Mouse (Mus musculus) limb, embryonic 14.5 days (tissue): ENCODE results near the gene Pex16. TPM values are rescaled to one million over a fixed set of nuclear protein-coding genes. Genes with fewer than 3 reads are reported as not detected.

Experiments used
- ATAC-seq: fragments of 200-750 bp; cut with Nextera tagmentation; 2 replicates; pipeline ENCODE4 v1.8.0; 2017; ENCODE audit warnings: low read depth, moderate number of reproducible peaks, moderate TSS enrichment; ENCODE audit not compliant: low FRiP score
- DNase-seq: peaks from one replicate; pipeline ENCODE4 v3.0.0-alpha.2; 2015; ENCODE audit warnings: low spot score
- H3K27ac ChIP-seq: fragments of 300-500 bp; sonication (generic); replicated peaks from 2 replicates; pipeline ENCODE4 v1.5.1; 2014; ENCODE audit warnings: low read depth, mild to moderate bottlenecking, low read length, moderate library complexity, mixed read lengths
- H3K27me3 ChIP-seq: fragments of 300-500 bp; sonication (generic); 2 replicates; pipeline ENCODE4 v1.6.1; 2014; ENCODE audit warnings: low read length, mixed read lengths; ENCODE audit not compliant: control insufficient read depth, insufficient read depth
- H3K36me3 ChIP-seq: fragments of 300-500 bp; sonication (generic); 2 replicates; pipeline ENCODE4 v1.6.1; 2014; ENCODE audit warnings: mild to moderate bottlenecking, low read length, moderate library complexity, mixed read lengths; ENCODE audit not compliant: control insufficient read depth, insufficient read depth
- H3K4me1 ChIP-seq: fragments of 300-500 bp; sonication (generic); 2 replicates; pipeline ENCODE4 v1.6.1; 2014; ENCODE audit warnings: antibody characterized with exemption, low read length, mixed read lengths; ENCODE audit not compliant: control insufficient read depth, insufficient read depth
- H3K4me2 ChIP-seq: fragments of 300-500 bp; sonication (generic); replicated peaks from 2 replicates; pipeline ENCODE4 v1.6.1; 2014; ENCODE audit warnings: low read depth, mild to moderate bottlenecking, low read length, moderate library complexity; ENCODE audit not compliant: severe bottlenecking
- H3K4me3 ChIP-seq: fragments of 300-500 bp; sonication (generic); replicated peaks from 2 replicates; pipeline ENCODE4 v1.5.1; 2014; ENCODE audit warnings: low read length
- H3K9ac ChIP-seq: fragments of 300-500 bp; sonication (generic); 2 replicates; pipeline ENCODE4 v1.6.1; 2014; ENCODE audit warnings: mild to moderate bottlenecking, low read depth, low read length, moderate library complexity; ENCODE audit not compliant: severe bottlenecking
- H3K9me3 ChIP-seq: fragments of 300-500 bp; sonication (generic); 2 replicates; pipeline ENCODE4 v1.6.1; 2016; ENCODE audit warnings: low read length; ENCODE audit not compliant: control insufficient read depth
- POLR2A ChIP-seq: fragments of 200-500 bp; IDR thresholded peaks from 2 replicates; pipeline ENCODE4 v1.8.0; 2012; ENCODE audit warnings: inconsistent platforms, mild to moderate bottlenecking, moderate library complexity, borderline replicate concordance; ENCODE audit not compliant: insufficient read depth, insufficient read length; ENCODE audit errors: extremely low read depth
- WGBS: fragments of 180-500 bp; shearing (Covaris S2); extraction: QIAGEN DNeasy Blood & Tissue Kit; methylation state at CpG from one replicate; pipeline ENCODE4 v1.1.7; 2014; 5-methylcytosine and 5-hydroxymethylcytosine counted together
- polyA plus RNA-seq, 2 experiments: library from polyadenylated mRNA; depleted of rRNA in 1 of 2; stranded (reverse) in 1 of 2; unstranded in 1 of 2; fragments of >200 nt; fragmentation: Nextera tagmentation in 1 of 2; extraction: Ambion mirVana in 1 of 2; gene quantifications; 2 replicates each; pipeline versions ENCODE4 v1.2.1 to v1.2.3; 2012 to 2014

Pex16 gene
- polyA plus RNA-seq, 2 experiments, result 22.3 to 26.4 TPM

DNA sequence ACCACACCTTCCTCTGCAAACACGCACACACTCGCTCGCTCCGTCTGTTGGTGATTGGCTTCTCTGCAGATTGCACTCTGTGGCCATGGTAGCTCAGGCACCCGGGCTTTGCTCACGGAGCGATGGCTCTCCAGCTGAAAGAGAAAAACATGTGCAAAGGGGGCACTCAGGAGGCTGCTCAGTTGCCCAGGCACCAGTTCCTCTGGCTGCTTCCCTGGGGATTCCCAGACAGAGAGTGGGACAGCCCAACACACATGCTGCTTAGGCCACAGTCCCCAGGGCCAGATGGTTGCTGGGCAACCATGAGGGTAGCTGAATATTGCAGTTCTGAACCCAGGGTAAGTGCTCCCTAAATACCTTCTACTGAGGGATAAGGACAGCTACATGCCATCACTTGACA, 31.2 kb downstream of the Pex16 start:
- peaks cover 65% of the 10 kb centered on the region for H3K36me3 ChIP-seq

DNA sequence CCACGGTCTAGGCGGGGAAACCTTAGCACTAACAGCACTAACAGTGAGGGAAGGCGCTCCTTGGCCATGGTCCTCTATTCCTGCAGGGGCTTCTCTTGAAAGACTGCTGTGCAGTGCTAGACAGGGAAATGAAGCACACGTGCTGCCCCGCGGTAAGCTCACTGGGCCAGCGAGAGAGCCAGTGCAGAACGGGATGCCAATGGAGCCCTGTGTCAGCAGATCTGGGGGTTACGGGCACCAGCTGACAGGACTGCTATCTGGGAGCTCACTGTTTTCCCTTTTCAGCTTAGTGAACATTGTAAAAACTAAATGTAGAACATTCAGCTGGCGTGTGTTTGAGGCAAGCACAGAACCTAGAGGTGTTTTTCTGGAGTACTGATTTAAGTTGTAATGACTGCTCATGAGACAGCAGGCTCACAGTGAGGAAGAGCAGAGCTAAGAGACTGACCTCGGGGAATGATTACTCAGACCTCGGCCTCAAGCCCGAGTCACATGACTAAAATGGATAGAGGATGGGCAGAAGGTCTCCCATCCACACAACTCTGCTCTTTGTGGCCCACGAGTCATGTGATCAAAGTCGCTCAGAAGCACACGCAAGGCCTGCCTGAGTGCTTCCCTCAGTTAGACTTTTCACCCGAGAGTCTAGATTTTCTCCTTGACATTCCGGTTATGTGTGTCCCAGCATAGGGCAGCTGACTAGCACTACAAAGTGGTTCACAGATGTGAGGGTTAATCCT, 34.0 kb downstream of the Pex16 start:
- TF ChIP-seq POLR2A, result no peak
- 88% methylated on average over 18 of the region's 18 CpGs for WGBS
- Histone ChIP-seq H3K4me1 (no peaks in the 10 kb centered on the region), H3K36me3 (peaks cover 92% of the 10 kb centered on the region), H3K27me3 (no peaks in the 10 kb centered on the region), H3K4me2 (no peak overlapping the region), H3K9ac (no peak overlapping the region), H3K9me3 (no peaks in the 10 kb centered on the region), H3K27ac (no peak overlapping the region), H3K4me3 (no peak overlapping the region)
- DNase-seq, result no peak
- ATAC-seq, result no peak

More for the DNA sequence above, 31.2 kb downstream of the Pex16 start:
- ATAC-seq, result no peak
- DNase-seq, result no peak
- no peak overlapping the region for H3K4me3 ChIP-seq
- H3K27ac ChIP-seq, result no peak overlapping the region
- 92% methylated on average over 7 of the region's 7 CpGs for WGBS
- peaks cover 2% of the 10 kb centered on the region; the same call in 1 of the 2 replicates for H3K4me1 ChIP-seq
- H3K9ac ChIP-seq, result no peak overlapping the region
- H3K4me2 ChIP-seq, result no peak overlapping the region
- no peaks in the 10 kb centered on the region for H3K9me3 ChIP-seq
- TF ChIP-seq POLR2A, result no peak
- H3K27me3 ChIP-seq, result peaks cover 2% of the 10 kb centered on the region

DNA sequence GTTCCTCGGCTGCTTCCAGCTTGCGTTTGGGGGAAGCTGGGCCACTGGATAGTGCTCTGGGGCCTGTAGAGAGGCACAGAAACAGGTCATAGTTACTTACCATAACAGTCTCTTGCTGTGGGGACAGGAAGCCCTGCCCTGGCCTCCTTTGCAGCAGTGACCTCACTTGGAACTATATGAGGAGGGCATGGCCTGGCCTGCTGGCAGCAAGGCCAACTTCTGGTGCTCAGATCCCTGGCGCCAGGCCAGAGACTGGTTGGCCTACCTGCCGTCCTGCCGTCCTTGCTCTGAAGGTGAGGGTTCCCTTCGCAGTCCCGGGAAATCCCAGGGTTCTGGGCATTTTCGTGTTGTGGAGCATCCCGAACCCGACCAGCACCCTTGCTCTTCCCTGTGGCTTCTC, 37.2 kb downstream of the Pex16 start:
- Histone ChIP-seq H3K9ac (no peak overlapping the region), H3K27ac (no peak overlapping the region), H3K27me3 (no peaks in the 10 kb centered on the region), H3K36me3 (peaks cover 95% of the 10 kb centered on the region), H3K4me3 (no peak overlapping the region), H3K4me1 (no peaks in the 10 kb centered on the region), H3K9me3 (no peaks in the 10 kb centered on the region), H3K4me2 (no peak overlapping the region)
- ATAC-seq (no peak), DNase-seq (no peak)
- no peak for TF ChIP-seq POLR2A
- 90% methylated on average over 10 of the region's 10 CpGs for WGBS

DNA sequence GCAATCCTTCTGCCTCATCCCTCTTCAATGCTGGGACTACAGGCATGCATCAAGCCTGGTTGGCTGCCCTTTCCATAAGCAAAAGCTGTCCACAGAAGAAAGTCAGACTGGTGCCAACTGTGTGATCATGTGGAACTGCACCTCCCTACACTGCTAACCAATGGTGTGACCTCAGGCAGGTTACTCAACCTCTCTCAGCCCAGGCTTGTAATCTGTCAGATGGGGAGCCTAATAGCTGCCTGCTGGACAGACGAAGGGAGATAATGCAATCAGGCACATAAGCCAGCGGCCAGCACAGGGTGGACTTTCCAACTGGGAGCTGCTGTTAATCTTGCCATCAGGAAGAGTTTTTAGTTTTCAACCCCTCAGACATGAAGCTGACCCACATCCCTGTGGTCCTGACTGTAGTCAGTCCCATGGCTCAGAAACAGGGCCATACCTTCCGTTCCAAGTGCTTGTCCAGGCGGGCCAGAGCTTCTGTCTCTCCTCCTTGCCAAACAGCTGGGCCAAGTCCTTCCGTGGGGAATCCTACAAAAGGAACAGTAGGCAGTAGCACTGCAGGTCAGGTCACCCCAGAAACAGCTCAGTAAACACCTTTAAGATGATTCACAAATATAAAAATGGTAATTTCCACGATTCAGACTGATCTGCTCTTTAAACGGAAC, 47.4 kb downstream of the Pex16 start:
- ATAC-seq, result no peak
- no peak overlapping the region for H3K27ac ChIP-seq
- no peak overlapping the region for H3K4me2 ChIP-seq
- H3K27me3 ChIP-seq, result no peaks in the 10 kb centered on the region
- H3K9me3 ChIP-seq, result no peaks in the 10 kb centered on the region
- DNase-seq, result no peak
- H3K4me3 ChIP-seq, result no peak overlapping the region
- no peak overlapping the region for H3K9ac ChIP-seq
- no peak for TF ChIP-seq POLR2A
- 96% methylated on average over 7 of the region's 7 CpGs for WGBS
- H3K36me3 ChIP-seq, result peaks cover 91% of the 10 kb centered on the region
- H3K4me1 ChIP-seq, result peaks cover 23% of the 10 kb centered on the region

DNA sequence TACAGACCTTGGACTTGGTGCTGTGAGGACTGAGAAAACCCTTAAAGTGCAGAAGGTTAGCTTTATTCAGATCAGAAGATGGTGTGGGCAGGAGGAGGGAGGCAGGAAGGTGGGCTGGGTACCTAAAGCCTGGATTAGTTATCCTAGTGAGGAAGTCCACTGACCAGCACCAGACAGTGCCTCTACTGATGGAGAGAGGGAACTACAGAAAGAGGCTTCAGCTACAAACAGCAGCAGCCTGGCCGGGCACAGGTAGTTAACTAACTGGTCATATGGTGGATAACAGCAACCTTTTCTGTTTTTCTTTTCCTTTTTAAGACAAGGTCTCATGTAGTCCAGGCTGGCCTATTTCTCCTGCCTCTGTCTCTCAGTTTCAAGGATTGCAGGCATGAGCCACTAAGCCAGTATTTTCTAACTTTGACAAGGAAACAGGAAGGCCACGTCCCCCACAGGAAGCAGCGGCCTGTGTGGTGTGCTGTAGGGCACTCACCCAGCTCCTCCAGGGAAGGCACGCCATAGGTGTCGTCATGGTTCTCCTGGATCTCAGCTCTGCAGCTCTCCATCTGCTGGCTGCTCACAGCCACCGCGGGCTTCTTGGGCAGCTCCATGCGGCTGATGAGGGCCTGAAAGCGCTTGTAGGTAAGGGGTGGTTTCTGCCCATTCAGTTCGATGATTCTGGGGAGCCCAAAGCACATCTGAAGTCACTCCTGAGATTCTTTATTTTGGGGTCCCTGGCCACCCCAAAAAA, 48.1 kb downstream of the Pex16 start:
- no peak overlapping the region for H3K4me2 ChIP-seq
- H3K36me3 ChIP-seq, result peaks cover 84% of the 10 kb centered on the region
- no peaks in the 10 kb centered on the region for H3K27me3 ChIP-seq
- no peak overlapping the region for H3K27ac ChIP-seq
- no peak for TF ChIP-seq POLR2A
- WGBS, result 78% methylated on average over 10 of the region's 10 CpGs
- DNase-seq, result no peak
- ATAC-seq, result no peak
- H3K4me3 ChIP-seq, result no peak overlapping the region
- H3K9me3 ChIP-seq, result no peaks in the 10 kb centered on the region
- H3K9ac ChIP-seq, result no peak overlapping the region
- peaks cover 29% of the 10 kb centered on the region for H3K4me1 ChIP-seq
